Mouse (Mus musculus) intestine, postnatal 0 days (tissue): ENCODE measurements at regions not wholly inside any gene's neighbourhood (a gene's known extent, or its start where the extent isn't known, plus 50 kb on each side); places are given as distances from the start of the nearest gene placed in this dataset.

Source experiments
- ATAC-seq: fragments of 200-750 bp; cut with Nextera tagmentation; 2 replicates; pipeline ENCODE4 v1.8.0; 2017; ENCODE audit warnings: mild to moderate bottlenecking, moderate TSS enrichment, moderate library complexity
- H3K27ac ChIP-seq: fragments of 300-500 bp; sonication (generic); 2 replicates; pipeline ENCODE4 v1.5.1; 2014; ENCODE audit warnings: mild to moderate bottlenecking, low read depth, low read length, moderate library complexity
- H3K27me3 ChIP-seq: fragments of 300-500 bp; sonication (generic); replicated peaks from 2 replicates; pipeline ENCODE4 v1.6.1; 2014; ENCODE audit warnings: low read length, mixed read lengths; ENCODE audit not compliant: control insufficient read depth, insufficient read depth
- H3K36me3 ChIP-seq: fragments of 300-500 bp; sonication (generic); 2 replicates; pipeline ENCODE4 v1.6.1; 2014; ENCODE audit warnings: mild to moderate bottlenecking, moderate library complexity; ENCODE audit not compliant: control insufficient read depth, insufficient read depth
- H3K4me1 ChIP-seq: fragments of 300-500 bp; sonication (generic); replicated peaks from 2 replicates; pipeline ENCODE4 v1.6.1; 2014; ENCODE audit warnings: antibody characterized with exemption, low read length, mixed read lengths; ENCODE audit not compliant: control insufficient read depth, insufficient read depth
- H3K4me2 ChIP-seq: fragments of 300-500 bp; sonication (generic); replicated peaks from 2 replicates; pipeline ENCODE4 v1.6.1; 2014; ENCODE audit warnings: low read depth, mild to moderate bottlenecking, moderate library complexity
- H3K4me3 ChIP-seq: fragments of 300-500 bp; sonication (generic); 2 replicates; pipeline ENCODE4 v1.5.1; 2014; ENCODE audit warnings: low read depth, low read length
- H3K9ac ChIP-seq: fragments of 300-500 bp; sonication (generic); 2 replicates; pipeline ENCODE4 v1.6.1; 2014; ENCODE audit warnings: mild to moderate bottlenecking, low read depth, low read length
- H3K9me3 ChIP-seq: fragments of 300-500 bp; sonication (generic); 2 replicates; pipeline ENCODE4 v1.6.1; 2016; ENCODE audit warnings: mixed run types; ENCODE audit not compliant: control insufficient read depth
- CTCF ChIP-seq: sonication (generic); IDR thresholded peaks from 2 replicates; pipeline ENCODE4 v1.5.1; 2016; ENCODE audit warnings: low read depth, mild to moderate bottlenecking, control low read depth, antibody characterized with exemption, moderate library complexity
- WGBS: fragments of 180-500 bp; shearing (Covaris S2); extraction: QIAGEN DNeasy Blood & Tissue Kit; methylation state at CpG from one replicate; pipeline ENCODE4 v1.1.7; 2014; 5-methylcytosine and 5-hydroxymethylcytosine counted together

DNA sequence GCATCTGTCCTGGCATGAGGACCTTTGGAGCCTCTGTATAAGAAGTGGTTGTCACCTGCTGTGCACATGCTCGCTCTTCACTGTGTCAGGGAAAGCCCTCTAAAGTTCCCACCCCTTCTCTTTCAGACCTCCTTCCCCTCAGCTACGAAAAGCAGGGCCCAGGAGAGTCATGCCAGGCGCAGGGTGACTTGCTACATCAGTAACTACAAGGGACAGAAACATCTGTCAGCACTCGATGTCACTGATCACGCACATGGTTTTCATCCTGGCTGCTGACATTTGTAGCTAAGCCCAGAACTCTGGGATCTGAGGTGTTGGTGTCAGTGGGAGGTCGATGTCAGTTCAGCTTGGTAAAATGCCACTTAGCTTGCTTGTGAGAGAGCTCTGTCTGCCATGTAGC lies 137.3 kb downstream of the En1 start:
- H3K27me3 ChIP-seq = no peaks in the 10 kb centered on the region
- no peak for TF ChIP-seq CTCF
- H3K36me3 ChIP-seq = no peaks in the 10 kb centered on the region
- no peak overlapping the region for H3K4me3 ChIP-seq
- WGBS = 54% methylated on average over 6 of the region's 6 CpGs
- no peak for ATAC-seq
- no peak overlapping the region for H3K4me2 ChIP-seq
- H3K9ac ChIP-seq = no peak overlapping the region
- no peak overlapping the region for H3K27ac ChIP-seq
- H3K4me1 ChIP-seq = no peaks in the 10 kb centered on the region
- no peaks in the 10 kb centered on the region for H3K9me3 ChIP-seq

DNA sequence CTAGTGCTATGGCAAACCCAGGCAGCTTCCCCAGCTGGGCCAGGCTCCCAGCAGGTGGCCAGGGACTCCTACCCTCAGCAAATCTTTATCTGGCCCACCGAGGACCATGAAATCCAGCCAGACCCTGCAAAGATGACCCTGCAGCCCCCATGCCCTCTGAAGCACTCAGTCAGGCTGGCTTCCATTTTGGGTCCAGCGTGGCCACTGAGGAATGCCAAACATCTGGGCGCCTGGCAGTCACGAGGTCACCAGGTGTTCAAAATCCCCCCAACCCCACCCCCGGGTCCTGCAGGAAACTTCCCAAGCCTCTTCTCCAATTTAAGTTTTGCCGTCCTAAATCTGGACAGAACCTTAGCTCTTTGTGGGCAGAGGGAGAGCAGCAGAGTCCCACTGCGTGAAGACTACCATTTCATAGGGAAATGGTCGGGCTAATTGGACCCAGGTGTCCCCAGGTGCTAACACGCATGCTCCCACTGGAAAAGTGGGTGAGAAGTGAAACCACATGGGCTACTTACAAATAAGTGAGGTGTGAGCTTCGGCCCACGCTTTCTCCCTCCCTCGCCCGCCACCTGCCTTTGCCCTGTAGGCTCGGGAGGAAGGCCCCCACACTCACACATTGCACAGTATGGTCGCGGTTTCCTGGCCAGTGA lies 139.0 kb downstream of the En1 start:
- TF ChIP-seq CTCF = no peak
- H3K4me2 ChIP-seq = no peak overlapping the region
- ATAC-seq = no peak
- no peaks in the 10 kb centered on the region for H3K36me3 ChIP-seq
- H3K4me1 ChIP-seq = no peaks in the 10 kb centered on the region
- H3K27me3 ChIP-seq = no peaks in the 10 kb centered on the region
- no peaks in the 10 kb centered on the region for H3K9me3 ChIP-seq
- H3K27ac ChIP-seq = no peak overlapping the region
- WGBS = 70% methylated on average over 16 of the region's 16 CpGs
- no peak overlapping the region for H3K9ac ChIP-seq
- no peak overlapping the region for H3K4me3 ChIP-seq

DNA sequence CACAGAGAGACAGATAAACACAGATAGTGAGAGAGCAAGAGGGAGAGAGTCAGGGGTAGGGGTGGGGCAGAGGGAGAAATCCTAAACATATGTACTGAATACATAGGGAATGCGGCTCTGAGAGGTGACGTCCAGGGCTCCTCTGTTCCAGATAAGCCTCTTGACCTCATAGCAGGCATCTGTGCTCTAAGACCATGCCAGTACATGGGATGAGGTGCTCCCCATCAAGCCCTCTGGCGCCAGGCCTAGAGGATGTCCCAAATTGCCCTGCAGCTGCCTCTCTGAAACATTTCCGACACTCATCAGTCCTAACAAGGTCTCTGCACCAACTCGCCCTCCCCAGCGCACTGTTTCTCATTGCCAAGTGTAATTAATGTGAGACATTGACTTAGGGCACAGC lies 146.7 kb downstream of the En1 start:
- Histone ChIP-seq H3K4me1 (no peaks in the 10 kb centered on the region), H3K4me2 (no peak overlapping the region), H3K9me3 (no peaks in the 10 kb centered on the region), H3K36me3 (no peaks in the 10 kb centered on the region), H3K9ac (no peak overlapping the region), H3K4me3 (no peak overlapping the region), H3K27ac (no peak overlapping the region), H3K27me3 (no peaks in the 10 kb centered on the region)
- ATAC-seq = no peak
- TF ChIP-seq CTCF = no peak
- WGBS = 78% methylated on average over 6 of the region's 6 CpGs

GRCm38 (mm10) chr1:120753406-120753805 lies 151.2 kb downstream of the En1 start:
- TF ChIP-seq CTCF = no peak
- ATAC-seq = no peak
- Histone ChIP-seq H3K27ac (no peak overlapping the region), H3K9ac (no peak overlapping the region), H3K27me3 (no peaks in the 10 kb centered on the region), H3K4me3 (no peak overlapping the region), H3K36me3 (no peaks in the 10 kb centered on the region), H3K9me3 (no peaks in the 10 kb centered on the region), H3K4me2 (no peak overlapping the region), H3K4me1 (no peaks in the 10 kb centered on the region)
- 93% methylated on average over 1 of the region's 1 CpGs for WGBS

- Histone ChIP-seq H3K4me2 (no peak overlapping the region), H3K4me1 (no peaks in the 10 kb centered on the region), H3K9me3 (no peaks in the 10 kb centered on the region), H3K9ac (no peak overlapping the region), H3K27me3 (no peaks in the 10 kb centered on the region), H3K36me3 (no peaks in the 10 kb centered on the region), H3K27ac (no peak overlapping the region), H3K4me3 (no peak overlapping the region)
- WGBS = 54% methylated on average over 5 of the region's 5 CpGs
- ATAC-seq = no peak
- no peak for TF ChIP-seq CTCF
Observed at GRCm38 (mm10) chr1:120754337-120754736, 152.1 kb downstream of the En1 start.

DNA sequence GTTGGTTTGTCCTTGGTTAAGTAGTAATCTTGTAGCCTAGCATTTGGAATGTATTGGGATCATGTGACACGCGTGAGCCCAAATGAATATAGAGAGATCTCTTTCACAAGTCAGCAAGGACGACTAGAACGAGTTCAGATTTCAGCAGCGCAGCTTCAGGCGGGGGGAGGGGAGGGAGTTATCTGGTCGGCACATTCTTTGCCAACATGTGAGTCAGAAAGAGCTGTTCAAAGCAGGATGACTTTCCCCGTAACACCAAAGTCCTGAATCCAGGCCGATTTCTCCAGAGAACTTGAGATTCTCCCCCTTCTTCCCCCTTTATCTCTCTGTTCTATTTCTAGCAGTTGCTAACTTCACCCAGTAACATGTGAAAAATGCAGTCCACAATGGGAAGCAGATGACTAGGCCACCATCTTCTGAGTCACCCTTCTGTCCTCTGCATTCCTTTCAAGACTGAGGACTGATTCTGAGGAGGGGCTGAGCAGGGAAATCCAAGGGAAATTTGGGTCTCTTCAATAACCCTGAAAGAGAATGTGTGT lies 155.1 kb downstream of the En1 start:
- Histone ChIP-seq H3K4me1 (no peaks in the 10 kb centered on the region), H3K27me3 (no peaks in the 10 kb centered on the region), H3K27ac (no peak overlapping the region), H3K36me3 (no peaks in the 10 kb centered on the region), H3K9me3 (no peaks in the 10 kb centered on the region), H3K4me2 (no peak overlapping the region), H3K9ac (no peak overlapping the region), H3K4me3 (no peak overlapping the region)
- 56% methylated on average over 9 of the region's 9 CpGs for WGBS
- TF ChIP-seq CTCF = no peak
- no peak for ATAC-seq
